Mouse (Mus musculus) embryonic facial prominence, embryonic 11.5 days (tissue): ENCODE measurements around the gene Clic6. TPM values are rescaled to one million over a fixed set of nuclear protein-coding genes. Genes with fewer than 3 reads are reported as not detected.

ENCODE experiments used
- ATAC-seq: fragments of 200-750 bp; cut with Nextera tagmentation; replicated peaks from 2 replicates; pipeline ENCODE4 v1.8.0; 2017; ENCODE audit warnings: low read depth; ENCODE audit not compliant: insufficient number of reproducible peaks, low FRiP score, low TSS enrichment
- DNase-seq: peaks from one replicate; pipeline ENCODE4 v3.0.0-alpha.2; 2015; ENCODE audit warnings: low spot score
- H3K27ac ChIP-seq: fragments of 300-500 bp; sonication (generic); replicated peaks from 2 replicates; pipeline ENCODE4 v1.5.1; 2014; ENCODE audit warnings: mild to moderate bottlenecking, low read depth, low read length, control low read depth
- H3K27me3 ChIP-seq: fragments of 300-500 bp; sonication (generic); 2 replicates; pipeline ENCODE4 v1.6.1; 2014; ENCODE audit warnings: mild to moderate bottlenecking, low read length, moderate library complexity, mixed read lengths; ENCODE audit not compliant: control insufficient read depth, insufficient read depth
- H3K36me3 ChIP-seq: fragments of 300-500 bp; sonication (generic); replicated peaks from 2 replicates; pipeline ENCODE4 v1.6.1; 2014; ENCODE audit warnings: low read depth, mild to moderate bottlenecking, low read length, moderate library complexity, mixed read lengths; ENCODE audit not compliant: control insufficient read depth, insufficient read depth
- H3K4me1 ChIP-seq: fragments of 300-500 bp; sonication (generic); 2 replicates; pipeline ENCODE4 v1.6.1; 2014; ENCODE audit warnings: low read length, mixed read lengths; ENCODE audit not compliant: control insufficient read depth, insufficient read depth
- H3K4me2 ChIP-seq: fragments of 300-500 bp; sonication (generic); 2 replicates; pipeline ENCODE4 v1.6.1; 2014; ENCODE audit warnings: low read depth, mild to moderate bottlenecking, control low read depth, low read length, moderate library complexity
- H3K4me3 ChIP-seq: fragments of 300-500 bp; sonication (generic); 2 replicates; pipeline ENCODE4 v1.5.1; 2014; ENCODE audit warnings: low read depth, low read length, control low read depth
- H3K9ac ChIP-seq: fragments of 300-500 bp; sonication (generic); replicated peaks from 2 replicates; pipeline ENCODE4 v1.6.1; 2014; ENCODE audit warnings: mild to moderate bottlenecking, control low read depth, low read length
- H3K9me3 ChIP-seq: fragments of 300-500 bp; sonication (generic); replicated peaks from 2 replicates; pipeline ENCODE4 v1.6.1; 2016; ENCODE audit warnings: mild to moderate bottlenecking, low read length, inconsistent platforms, mixed read lengths; ENCODE audit not compliant: control insufficient read depth
- WGBS: fragments of 180-500 bp; shearing (Covaris S2); extraction: QIAGEN DNeasy Blood & Tissue Kit; methylation state at CpG from one replicate; pipeline ENCODE4 v1.1.7; 2014; 5-methylcytosine and 5-hydroxymethylcytosine counted together
- polyA plus RNA-seq: library from polyadenylated mRNA; unstranded; fragments of >200 nt; fragmentation: Nextera tagmentation; extraction: Ambion mirVana; gene quantifications from 2 replicates; pipeline ENCODE4 v1.2.1, GENCODE M21; 2014

Clic6 gene
- polyA plus RNA-seq, 1 experiment from 2014 or later: 1.2 TPM

- ATAC-seq: peak; percentile 60; the same call in 1 of the 2 replicates
- no peaks in the 10 kb centered on the region for H3K27me3 ChIP-seq
- no peaks in the 10 kb centered on the region for H3K4me1 ChIP-seq
- no peak overlapping the region for H3K9ac ChIP-seq
- DNase-seq: peak; percentile 86
- no peaks in the 10 kb centered on the region for H3K36me3 ChIP-seq
- no peak overlapping the region for H3K4me3 ChIP-seq
- no peak overlapping the region for H3K27ac ChIP-seq
- H3K9me3 ChIP-seq: no peaks in the 10 kb centered on the region
- H3K4me2 ChIP-seq: no peak overlapping the region
- whole genome bisulfite sequencing: 34% methylated on average over 7 of the region's 7 CpGs
Observed at GRCm38 (mm10) chr16:92457594-92457993, 27.9 kb upstream of the Clic6 start.

GRCm38 (mm10) chr16:92461412-92461811, 24.1 kb upstream of the Clic6 start:
- Histone ChIP-seq H3K27me3 (no peaks in the 10 kb centered on the region), H3K36me3 (no peaks in the 10 kb centered on the region), H3K4me2 (no peak overlapping the region), H3K27ac (no peak overlapping the region), H3K9me3 (no peaks in the 10 kb centered on the region), H3K9ac (no peak overlapping the region), H3K4me3 (no peak overlapping the region), H3K4me1 (no peaks in the 10 kb centered on the region)
- WGBS: 72% methylated on average over 6 of the region's 6 CpGs
- ATAC-seq (no peak), DNase-seq (no peak)

- H3K4me1 ChIP-seq: no peaks in the 10 kb centered on the region
- no peak for ATAC-seq
- no peak overlapping the region for H3K4me3 ChIP-seq
- no peak overlapping the region for H3K9ac ChIP-seq
- WGBS: 67% methylated on average over 14 of the region's 14 CpGs
- DNase-seq: no peak
- H3K9me3 ChIP-seq: no peaks in the 10 kb centered on the region
- no peaks in the 10 kb centered on the region for H3K27me3 ChIP-seq
- no peaks in the 10 kb centered on the region for H3K36me3 ChIP-seq
- peak overlapping the region; percentile 87 for H3K4me2 ChIP-seq
- H3K27ac ChIP-seq: no peak overlapping the region
Observed at GRCm38 (mm10) chr16:92464390-92464972, 21.1 kb upstream of the Clic6 start.

GRCm38 (mm10) chr16:92465226-92465625, 20.3 kb upstream of the Clic6 start:
- H3K4me3 ChIP-seq: peak overlapping the region; percentile 84
- DNase-seq: no peak
- H3K27ac ChIP-seq: no peak overlapping the region
- H3K36me3 ChIP-seq: no peaks in the 10 kb centered on the region
- H3K9ac ChIP-seq: peak overlapping the region; percentile 79
- 19% methylated on average over 10 of the region's 10 CpGs for WGBS
- H3K4me1 ChIP-seq: no peaks in the 10 kb centered on the region
- ATAC-seq: no peak
- H3K9me3 ChIP-seq: no peaks in the 10 kb centered on the region
- H3K27me3 ChIP-seq: no peaks in the 10 kb centered on the region
- H3K4me2 ChIP-seq: peak overlapping the region; percentile 87

- H3K9ac ChIP-seq: peak overlapping the region; percentile 79
- ATAC-seq: peak; percentile 98
- H3K4me2 ChIP-seq: peak overlapping the region; percentile 87
- H3K9me3 ChIP-seq: no peaks in the 10 kb centered on the region
- H3K4me1 ChIP-seq: no peaks in the 10 kb centered on the region
- WGBS: under 1% methylated on average over 83 of the region's 94 CpGs
- H3K27ac ChIP-seq: 0 out of 2 replicates have a peak overlapping the region, but pooled peaks have one; percentile 22
- H3K27me3 ChIP-seq: no peaks in the 10 kb centered on the region
- H3K4me3 ChIP-seq: peak overlapping the region; percentile 84
- DNase-seq: peak; percentile 99
- H3K36me3 ChIP-seq: no peaks in the 10 kb centered on the region
Observed at GRCm38 (mm10) chr16:92465642-92466526, 19.7 kb upstream of the Clic6 start.

GRCm38 (mm10) chr16:92467041-92467440, 18.5 kb upstream of the Clic6 start:
- H3K4me2 ChIP-seq: no peak overlapping the region
- H3K27ac ChIP-seq: no peak overlapping the region
- H3K27me3 ChIP-seq: no peaks in the 10 kb centered on the region
- 73% methylated on average over 5 of the region's 5 CpGs for WGBS
- H3K36me3 ChIP-seq: no peaks in the 10 kb centered on the region
- no peak overlapping the region for H3K9ac ChIP-seq
- H3K4me1 ChIP-seq: no peaks in the 10 kb centered on the region
- DNase-seq (no peak), ATAC-seq (no peak)
- H3K4me3 ChIP-seq: no peak overlapping the region
- H3K9me3 ChIP-seq: no peaks in the 10 kb centered on the region

GRCm38 (mm10) chr16:92468459-92468858, 17.1 kb upstream of the Clic6 start:
- Histone ChIP-seq H3K4me3 (no peak overlapping the region), H3K4me2 (no peak overlapping the region), H3K9me3 (no peaks in the 10 kb centered on the region), H3K9ac (no peak overlapping the region), H3K27me3 (no peaks in the 10 kb centered on the region), H3K27ac (no peak overlapping the region), H3K36me3 (no peaks in the 10 kb centered on the region), H3K4me1 (no peaks in the 10 kb centered on the region)
- WGBS: 72% methylated on average over 14 of the region's 14 CpGs
- ATAC-seq (no peak), DNase-seq (no peak)

GRCm38 (mm10) chr16:92470706-92471105, 14.8 kb upstream of the Clic6 start, which contains the start of gene Rcan1:
Gene Rcan1, minus strand, starts transcription at chr16:92470867.
- Histone ChIP-seq H3K4me3 (no peak within 1 kb of the TSS), H3K9ac (no peak within 1 kb of the TSS), H3K27ac (no peak within 1 kb of the TSS), H3K9me3 (no peaks in the 10 kb centered on the region), H3K27me3 (no peaks in the 10 kb centered on the region), H3K36me3 (no peaks in the 10 kb centered on the region), H3K4me1 (no peaks in the 10 kb centered on the region), H3K4me2 (no peak within 1 kb of the TSS)
- 65% methylated on average over 6 of the region's 6 CpGs for WGBS
- DNase-seq (no peak), ATAC-seq (no peak)
